Mouse (Mus musculus): Measurements from ENCODE around the gene Simc1.
A peak's percentile ranks its signal among the peaks of the same experiment; 100 is the strongest.

Gene Simc1

GRCm38 (mm10) chr13:54589996-54590951 is 86.7 kb downstream of the Simc1 start, which contains the start of the genes Nop16 and Higd2a:
Gene Nop16 (minus strand): TSS chr13:54590090.
Gene Higd2a (plus strand): TSS chr13:54590207.
- DNase-seq: peak; percentile 100

DNA sequence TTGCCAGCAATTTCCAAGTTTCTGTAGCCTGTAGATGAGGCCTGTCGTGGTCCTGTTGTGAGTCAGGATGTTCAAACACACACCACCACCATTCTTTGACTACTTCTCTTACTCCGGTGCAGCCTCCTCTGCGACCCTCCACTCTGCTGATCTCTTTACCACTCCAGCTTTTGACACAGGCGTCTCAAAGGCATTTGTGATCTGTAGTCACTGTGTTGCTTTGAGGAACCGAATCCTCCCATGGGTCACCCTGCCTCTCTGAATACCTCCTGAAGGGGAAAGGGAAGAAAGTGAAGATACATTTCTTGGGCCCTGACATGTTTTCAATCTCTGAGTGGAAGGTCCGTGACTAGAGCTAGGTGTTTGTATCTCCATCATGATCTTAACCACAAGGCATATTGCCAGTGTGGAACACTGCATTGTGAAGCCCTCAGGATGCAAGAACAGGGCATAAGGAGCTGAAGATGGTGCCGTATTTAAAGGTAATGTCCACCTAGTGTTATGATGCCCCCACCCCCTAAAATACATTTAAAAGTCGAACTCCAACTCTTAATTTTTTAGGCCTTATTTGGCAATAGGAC is 88.3 kb downstream of the Simc1 start:
- DNase-seq: no peak

DNA sequence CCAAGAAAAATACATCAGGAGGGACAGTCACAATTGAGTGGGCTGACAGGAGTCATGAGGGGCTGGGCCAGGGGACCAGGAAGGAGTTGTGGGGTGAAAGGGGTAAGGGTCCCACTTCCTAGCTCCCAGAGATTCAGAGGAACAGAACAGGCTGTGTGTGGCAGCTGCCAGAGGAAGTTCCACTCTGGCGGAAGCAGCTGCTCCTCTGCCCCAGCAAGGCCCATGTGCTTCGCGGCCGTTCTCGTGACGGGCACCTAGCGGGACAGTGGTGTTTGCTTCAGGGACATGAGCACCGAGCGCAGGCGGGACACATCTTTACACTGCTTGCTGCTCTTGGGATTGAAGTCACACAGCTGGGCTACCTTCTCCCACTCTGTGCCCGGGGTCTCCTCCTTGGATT is 90.0 kb downstream of the Simc1 start:
- DNase-seq: no peak

GRCm38 (mm10) chr13:54596107-54596690 is 92.6 kb downstream of the Simc1 start:
- no peak for DNase-seq

DNA sequence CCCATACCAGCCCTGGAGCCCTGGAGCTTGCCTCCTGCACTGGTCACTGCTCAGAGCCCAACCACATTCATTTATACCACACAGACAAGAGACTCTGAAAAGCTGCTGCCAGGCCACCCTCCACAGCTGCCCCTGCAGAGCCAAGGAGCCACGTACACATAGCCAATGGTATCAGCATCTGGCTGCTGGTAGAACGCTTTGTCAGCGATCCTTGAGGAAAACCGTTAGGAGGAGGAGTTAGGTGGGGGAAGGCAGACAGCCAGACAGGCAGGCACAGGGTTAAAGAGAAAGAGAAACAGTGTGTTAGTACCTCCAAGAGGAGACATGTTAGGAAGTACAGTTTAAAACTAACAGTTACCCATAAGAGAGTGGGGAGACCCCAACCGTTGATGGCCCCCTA is 93.3 kb downstream of the Simc1 start:
- no peak for DNase-seq

DNA sequence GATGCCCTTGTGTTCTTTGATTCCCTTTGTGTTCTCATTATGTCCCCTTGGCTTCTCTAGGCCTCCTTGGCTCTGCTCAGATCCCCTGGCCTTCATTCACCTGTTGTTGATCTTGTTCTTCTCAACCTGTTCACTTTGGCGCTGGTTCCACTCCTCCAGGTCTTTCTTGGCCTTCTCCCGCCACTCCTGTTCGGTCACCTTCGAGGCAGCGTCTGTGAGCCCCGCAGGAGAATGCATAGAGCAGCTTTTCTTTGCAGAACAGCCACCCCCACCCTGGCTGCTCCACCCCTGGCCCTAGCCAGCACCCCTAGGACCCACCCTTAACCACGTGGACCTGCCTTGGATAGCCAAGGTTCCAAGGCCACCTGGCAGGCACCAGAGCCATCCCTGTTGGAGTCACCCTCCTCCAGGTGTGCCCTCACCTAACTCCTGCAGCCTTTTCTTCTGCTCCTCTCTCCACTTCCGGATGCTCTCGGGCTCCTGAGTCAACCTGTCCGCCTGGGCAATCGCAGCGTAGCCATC is 95.1 kb downstream of the Simc1 start:
- DNase-seq: no peak
